Mouse (Mus musculus) cortical plate, adult 2 months (tissue): Measurements from ENCODE around the gene Tent2.

Source experiments
- CTCF ChIP-seq: fragments of 200-500 bp; IDR thresholded peaks from 2 replicates; pipeline ENCODE4 v1.5.1; 2011; ENCODE audit warnings: mild to moderate bottlenecking, control low read depth, low read length; ENCODE audit not compliant: insufficient read depth; ENCODE audit errors: extremely low read depth
- POLR2A ChIP-seq: fragments of 200-500 bp; IDR thresholded peaks from 2 replicates; pipeline ENCODE4 v1.6.1; 2011; ENCODE audit warnings: mild to moderate bottlenecking, low read length, control low read depth; ENCODE audit not compliant: insufficient read depth; ENCODE audit errors: extremely low read depth

DNA sequence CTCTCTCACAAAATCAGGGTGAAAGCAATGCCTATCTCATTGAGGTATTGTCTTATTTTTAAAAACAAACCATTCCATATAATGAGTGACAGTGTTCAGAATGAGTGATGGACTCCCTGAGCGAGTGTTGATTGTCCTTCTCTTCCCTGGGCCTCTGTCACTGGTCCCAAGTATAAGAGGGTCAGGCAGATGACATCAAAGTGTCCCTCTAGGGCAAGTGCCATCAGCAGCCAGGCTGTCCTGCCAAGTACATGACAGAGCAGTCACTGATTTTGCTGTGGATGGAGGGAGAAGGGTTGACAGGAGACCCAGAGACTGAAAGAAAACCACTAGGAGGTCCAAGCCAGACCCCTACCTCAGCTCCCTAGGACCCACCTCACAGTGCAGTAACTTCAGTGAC, 55.9 kb downstream of the Tent2 start:
- TF ChIP-seq CTCF (no peak), POLR2A (no peak)
